Mouse (Mus musculus): Measurements from ENCODE around the gene Hhip.
A peak's percentile ranks its signal among the peaks of the same experiment; 100 is the strongest.
"Not testable (repeated sequence)": the region's sequence is repeated elsewhere in the genome, so short reads cannot be mapped to it uniquely, and the experiment has no call there.

Hhip gene

GRCm38 (mm10) chr8:79992121-79992848 is 65.5 kb downstream of the Hhip start:
- no peak for DNase-seq (ENCODE audit: low spot score)

DNA sequence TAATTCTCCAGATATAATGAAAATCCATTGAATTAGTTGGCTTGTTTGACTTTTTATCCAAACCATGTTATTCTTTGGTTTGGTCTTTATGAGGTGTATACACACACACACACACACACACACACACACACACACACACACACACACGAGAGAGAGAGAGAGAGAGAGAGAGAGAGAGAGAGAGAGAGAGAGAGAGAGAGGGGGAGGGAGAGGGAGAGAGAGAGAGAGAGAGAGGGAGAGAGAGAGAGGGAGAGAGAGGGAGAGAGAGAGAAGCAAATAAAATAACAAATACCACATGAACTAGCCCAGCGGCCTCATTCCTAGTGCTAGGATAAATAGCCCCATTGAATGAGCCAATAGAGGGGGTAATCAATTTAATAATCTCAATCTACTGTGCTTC is 66.4 kb downstream of the Hhip start:
- DNase-seq (ENCODE audit: low spot score): not testable (repeated sequence)

DNA sequence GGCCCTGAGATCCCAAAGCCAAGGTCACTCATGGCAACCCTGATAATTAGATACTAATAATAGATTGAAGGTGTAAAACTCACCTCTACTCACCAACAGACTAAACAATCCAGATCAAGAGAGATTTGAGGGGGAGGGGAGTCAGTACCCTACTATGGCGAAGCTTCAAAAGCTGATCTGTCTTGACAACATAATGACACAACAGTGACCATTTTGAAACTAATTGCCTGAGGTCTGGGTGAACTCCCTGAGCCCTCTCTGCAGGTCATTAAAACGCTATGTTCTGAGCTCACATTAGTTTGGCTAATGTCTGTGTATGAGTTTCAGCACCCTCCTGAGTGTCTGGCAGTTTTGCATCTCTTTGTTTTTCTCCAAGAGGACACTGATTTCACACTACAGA is 72.9 kb downstream of the Hhip start:
- DNase-seq (ENCODE audit: low spot score): peak; percentile 26

DNA sequence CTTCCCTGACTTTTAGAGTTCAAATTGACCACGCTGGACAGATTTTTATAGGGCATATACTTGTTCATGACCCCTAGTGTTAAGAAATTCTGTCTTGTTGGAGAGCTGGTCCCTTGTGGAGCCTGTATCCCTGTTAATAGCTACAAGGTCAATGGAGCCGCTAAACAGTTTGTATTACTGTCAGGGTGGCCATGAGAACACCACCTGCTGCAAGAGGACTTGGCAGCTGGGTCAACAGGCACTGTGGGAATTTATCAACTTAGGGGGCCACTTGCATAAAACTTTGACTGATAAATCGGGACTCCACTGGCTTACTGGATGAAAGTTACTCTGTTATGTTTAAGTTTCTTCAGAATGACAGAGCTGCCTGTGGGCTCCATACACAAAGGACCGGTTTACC is 75.7 kb downstream of the Hhip start:
- peak; percentile 55 for DNase-seq (ENCODE audit: low spot score)

- no peak for DNase-seq (ENCODE audit: low spot score)
These were observed 91.6 kb downstream of the Hhip start for GRCm38 (mm10) chr8:79966159-79966558.

DNA sequence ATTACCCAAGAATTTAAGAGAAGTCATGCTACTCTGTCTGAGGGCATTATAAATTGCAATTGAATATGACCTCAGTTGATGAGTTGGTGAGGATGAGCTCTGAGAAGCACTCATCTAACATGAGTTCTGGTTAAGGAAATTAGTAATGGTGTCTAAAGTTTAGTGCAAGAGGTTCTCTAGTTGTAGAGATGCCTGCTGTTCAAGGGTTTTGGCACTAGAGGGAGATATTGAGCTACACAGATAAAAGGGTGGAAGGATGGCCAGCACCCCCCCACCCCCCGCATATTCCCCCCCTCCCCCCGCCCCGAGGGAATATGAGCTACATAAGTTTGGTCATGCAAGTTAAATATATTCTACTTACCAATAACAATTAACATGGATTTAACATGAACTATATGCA is 104.9 kb downstream of the Hhip start:
- DNase-seq (ENCODE audit: low spot score): peak; percentile 56

GRCm38 (mm10) chr8:79950376-79950775 is 107.4 kb downstream of the Hhip start:
- no peak for DNase-seq (ENCODE audit: low spot score)

DNA sequence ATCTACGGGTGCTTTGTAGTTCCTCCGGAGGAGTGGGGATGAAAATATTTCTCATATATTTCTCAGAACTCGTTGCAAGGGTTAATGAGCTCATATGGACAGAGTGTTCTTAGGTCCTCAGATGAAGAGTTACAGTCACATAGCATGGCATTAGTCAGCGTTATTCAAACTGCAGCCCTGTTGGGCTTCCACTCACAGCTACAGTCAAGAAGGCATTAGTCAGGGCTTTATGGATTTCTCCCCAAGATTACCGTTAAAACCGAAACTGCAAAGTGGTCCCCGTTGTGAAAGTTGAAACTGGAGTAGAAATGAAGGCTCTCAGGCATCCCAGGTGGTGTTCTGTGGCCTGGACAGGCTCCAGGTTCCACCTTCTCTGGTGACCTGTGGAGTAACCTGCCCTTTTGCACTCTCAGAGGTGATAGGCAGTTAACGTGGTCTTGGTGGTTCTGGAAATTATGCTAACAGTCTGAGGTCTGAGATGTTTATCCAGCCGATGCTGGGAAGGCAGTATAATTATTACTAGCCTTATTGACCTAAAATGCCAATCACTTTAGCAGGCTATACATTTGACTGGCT is 112.2 kb downstream of the Hhip start:
- no peak for DNase-seq (ENCODE audit: low spot score)

- DNase-seq (ENCODE audit: low spot score): no peak
These were observed 116.7 kb downstream of the Hhip start for GRCm38 (mm10) chr8:79941070-79941469.

GRCm38 (mm10) chr8:79936856-79937445 is 120.9 kb downstream of the Hhip start:
- no peak for DNase-seq (ENCODE audit: low spot score)

GRCm38 (mm10) chr8:79935793-79936192 is 122.0 kb downstream of the Hhip start:
- DNase-seq (ENCODE audit: low spot score): peak; percentile 31

GRCm38 (mm10) chr8:79929202-79929601 is 128.6 kb downstream of the Hhip start:
- peak; percentile 40 for DNase-seq (ENCODE audit: low spot score)

- DNase-seq (ENCODE audit: low spot score): peak; percentile 29
These were observed 140.6 kb downstream of the Hhip start for GRCm38 (mm10) chr8:79917211-79917610.
